21 mouse cellular contexts compared by ENCODE assay signal in genomic region chr2:84023319-84023718, GRCm38 (mm10). TPM values are rescaled to one million over a fixed set of nuclear protein-coding genes. Genes with fewer than 3 reads are reported as not detected.
"Had no signal": no experiment of that assay in that cellular context is flagged by ENCODE, and none has a peak within 500 bp of the region (broad histone marks: within the 10 kb centered on the region; RNA-seq: fewer than 3 reads in every experiment).

No protein-coding gene starts in this region.

- DNase-seq: kidney, postnatal 10 days; left cerebral cortex, postnatal 4 days; liver, postnatal 0 days; right cerebral cortex, postnatal 14 days; right cerebral cortex, postnatal 4 days had no signal

- H3K36me3 ChIP-seq: kidney, embryonic 15.5 days; limb, embryonic 15.5 days; midbrain, embryonic 12.5 days; midbrain, embryonic 15.5 days; neural tube, embryonic 12.5 days; neural tube, embryonic 15.5 days had no signal

- H3K9ac ChIP-seq: kidney, embryonic 15.5 days; limb, embryonic 15.5 days; liver, embryonic 14.5 days; liver, postnatal 0 days; lung, embryonic 14.5 days; midbrain, embryonic 12.5 days; midbrain, embryonic 15.5 days; neural tube, embryonic 12.5 days; neural tube, embryonic 15.5 days had no signal

- H3K27me3 ChIP-seq: kidney, embryonic 15.5 days; limb, embryonic 15.5 days; midbrain, embryonic 12.5 days; midbrain, embryonic 15.5 days; neural tube, embryonic 12.5 days; neural tube, embryonic 15.5 days had no signal

- H3K4me3 ChIP-seq: kidney, embryonic 15.5 days; limb, embryonic 15.5 days; midbrain, embryonic 12.5 days; midbrain, embryonic 15.5 days; neural tube, embryonic 12.5 days; neural tube, embryonic 15.5 days had no signal

- H3K27ac ChIP-seq: kidney, embryonic 15.5 days; limb, embryonic 15.5 days; liver, embryonic 14.5 days; macrophage; midbrain, embryonic 12.5 days; midbrain, embryonic 15.5 days; neural tube, embryonic 12.5 days; neural tube, embryonic 15.5 days; stomach, postnatal 0 days had no signal

- H3K4me1 ChIP-seq: limb, embryonic 15.5 days; midbrain, embryonic 15.5 days; neural tube, embryonic 12.5 days; neural tube, embryonic 15.5 days had no signal

RNA-seq across cellular contexts. Expression of gene Gm13691, which starts 33.0 kb away (rescaled TPM):
- total RNA-seq: megakaryocyte, adult 5-6 weeks had no signal
- polyA plus RNA-seq: kidney, embryonic 15.5 days; limb, embryonic 15.5 days; liver, embryonic 11.5 days; liver, embryonic 14.5 days; liver, postnatal 0 days; lung, embryonic 14.5 days; lung, postnatal 0 days; macrophage; midbrain, embryonic 12.5 days; midbrain, embryonic 15.5 days; neural tube, embryonic 12.5 days; neural tube, embryonic 15.5 days; stomach, embryonic 14.5 days; stomach, postnatal 0 days; thymus, postnatal 0 days had no signal

RNA-seq across cellular contexts. Expression of gene Gm13697, which starts 38.8 kb away (rescaled TPM):
- total RNA-seq: megakaryocyte, adult 5-6 weeks had no signal
- polyA plus RNA-seq: kidney, embryonic 15.5 days; limb, embryonic 15.5 days; liver, embryonic 11.5 days; liver, embryonic 14.5 days; liver, postnatal 0 days; lung, embryonic 14.5 days; lung, postnatal 0 days; macrophage; midbrain, embryonic 12.5 days; midbrain, embryonic 15.5 days; neural tube, embryonic 12.5 days; neural tube, embryonic 15.5 days; stomach, embryonic 14.5 days; stomach, postnatal 0 days; thymus, postnatal 0 days had no signal

RNA-seq across cellular contexts. Expression of gene Gm13694, which starts 44.6 kb away (rescaled TPM):
- total RNA-seq: megakaryocyte, adult 5-6 weeks had no signal
- polyA plus RNA-seq: kidney, embryonic 15.5 days; limb, embryonic 15.5 days; liver, embryonic 11.5 days; liver, embryonic 14.5 days; liver, postnatal 0 days; lung, embryonic 14.5 days; lung, postnatal 0 days; macrophage; midbrain, embryonic 12.5 days; midbrain, embryonic 15.5 days; neural tube, embryonic 12.5 days; neural tube, embryonic 15.5 days; stomach, embryonic 14.5 days; stomach, postnatal 0 days; thymus, postnatal 0 days had no signal

RNA-seq across cellular contexts. Expression of gene Gm13696, which starts 50.4 kb away (rescaled TPM):
- total RNA-seq: megakaryocyte, adult 5-6 weeks had no signal
- polyA plus RNA-seq: kidney, embryonic 15.5 days; limb, embryonic 15.5 days; liver, embryonic 11.5 days; liver, embryonic 14.5 days; liver, postnatal 0 days; lung, embryonic 14.5 days; lung, postnatal 0 days; macrophage; midbrain, embryonic 12.5 days; midbrain, embryonic 15.5 days; neural tube, embryonic 12.5 days; neural tube, embryonic 15.5 days; stomach, embryonic 14.5 days; stomach, postnatal 0 days; thymus, postnatal 0 days had no signal

RNA-seq across cellular contexts. Expression of gene Gm13695, which starts 56.2 kb away (rescaled TPM):
- total RNA-seq: layer of hippocampus, postnatal 25 days; left cerebral cortex, postnatal 4 days; megakaryocyte, adult 5-6 weeks had no signal
- polyA plus RNA-seq: kidney, embryonic 15.5 days; limb, embryonic 15.5 days; liver, embryonic 11.5 days; liver, embryonic 14.5 days; liver, postnatal 0 days; lung, embryonic 14.5 days; lung, postnatal 0 days; macrophage; midbrain, embryonic 12.5 days; midbrain, embryonic 15.5 days; neural tube, embryonic 12.5 days; neural tube, embryonic 15.5 days; stomach, embryonic 14.5 days; stomach, postnatal 0 days; thymus, postnatal 0 days had no signal
